28 mouse cellular contexts compared by ENCODE assay signal in genomic region chr4:143305987-143306772, GRCm38 (mm10). TPM values are rescaled to one million over a fixed set of nuclear protein-coding genes. Genes with fewer than 3 reads are reported as not detected.
A peak's percentile ranks its signal among the peaks of the same experiment; 100 is the strongest.
DNase-seq lines count a peak whose midpoint lies in the region; ATAC-seq and TF ChIP-seq lines count a peak whose summit lies in the region.
"Had no signal": no experiment of that assay in that cellular context is flagged by ENCODE, and none has a peak within 500 bp of the region (broad histone marks: within the 10 kb centered on the region; RNA-seq: fewer than 3 reads in every experiment).

No protein-coding gene starts in this region.

- TF ChIP-seq CTCF in E14TG2a.4 (conservative IDR thresholded peaks at IDR 0.05; ENCODE audit: low read length), result no peak

- no peak overlapping the region for H3K4me2 ChIP-seq in hindbrain, embryonic 13.5 days
- no peak overlapping the region for H3K4me2 ChIP-seq in hindbrain, embryonic 16.5 days (ENCODE audit: low read length)
- H3K4me2 ChIP-seq: forebrain, embryonic 13.5 days; heart, embryonic 15.5 days; midbrain, embryonic 12.5 days had no signal

- no peak overlapping the region for H3K4me3 ChIP-seq in hindbrain, embryonic 13.5 days
- H3K4me3 ChIP-seq in hindbrain, embryonic 16.5 days (ENCODE audit: low read length), result no peak overlapping the region
- H3K4me3 ChIP-seq in E14TG2a.4 (replicated peaks; ENCODE audit: low read length), result peak overlapping the region; percentile 14; the same call in 1 of the 2 replicates
- H3K4me3 ChIP-seq: forebrain, embryonic 13.5 days; heart, embryonic 15.5 days; layer of hippocampus, adult 2 months; limb, embryonic 10.5 days; midbrain, embryonic 12.5 days had no signal

- ATAC-seq in hindbrain, embryonic 13.5 days (ENCODE audit: low FRiP score), result peak; percentile 33; the same call in 1 of the 2 replicates
- no peak for ATAC-seq in hindbrain, embryonic 16.5 days
- peak; percentile 49 for ATAC-seq in granulocyte monocyte progenitor cell, adult 5-6 weeks (replicated peaks; ENCODE audit: poor library complexity, severe bottlenecking)
- ATAC-seq: forebrain, embryonic 13.5 days; inflammation-experienced regulatory T-cells, adult 6 months; liver, postnatal 0 days had no signal

- H3K9ac ChIP-seq in hindbrain, embryonic 13.5 days, result no peak overlapping the region
- no peak overlapping the region for H3K9ac ChIP-seq in hindbrain, embryonic 16.5 days (ENCODE audit: low read depth, low read length)
- H3K9ac ChIP-seq: forebrain, embryonic 13.5 days; heart, embryonic 15.5 days; liver, postnatal 0 days; midbrain, embryonic 12.5 days had no signal

- no peaks in the 10 kb centered on the region for H3K36me3 ChIP-seq in hindbrain, embryonic 13.5 days
- H3K36me3 ChIP-seq in hindbrain, embryonic 16.5 days (ENCODE audit: control insufficient read depth, insufficient read depth, low read length), result no peaks in the 10 kb centered on the region
- peaks cover 3% of the 10 kb centered on the region; the same call in 1 of the 2 replicates for H3K36me3 ChIP-seq in E14TG2a.4 (ENCODE audit: insufficient read depth, low read length)
- H3K36me3 ChIP-seq: G1E; heart, embryonic 15.5 days; limb, embryonic 10.5 days; midbrain, embryonic 12.5 days had no signal

- no peaks in the 10 kb centered on the region for H3K27me3 ChIP-seq in hindbrain, embryonic 13.5 days
- H3K27me3 ChIP-seq in hindbrain, embryonic 16.5 days (replicated peaks; ENCODE audit: control insufficient read depth, insufficient read depth, low read length), result no peaks in the 10 kb centered on the region
- H3K27me3 ChIP-seq in E14TG2a.4 (ENCODE audit: insufficient read depth, low read length), result no peaks in the 10 kb centered on the region
- H3K27me3 ChIP-seq: forebrain, embryonic 13.5 days; heart, embryonic 15.5 days had no signal

- H3K27ac ChIP-seq in hindbrain, embryonic 13.5 days, result no peak overlapping the region
- no peak overlapping the region for H3K27ac ChIP-seq in hindbrain, embryonic 16.5 days (ENCODE audit: low read depth, low read length)
- H3K27ac ChIP-seq: forebrain, embryonic 13.5 days; heart, embryonic 15.5 days; layer of hippocampus, adult 2 months; limb, embryonic 10.5 days; midbrain, embryonic 12.5 days had no signal

- no peaks in the 10 kb centered on the region for H3K9me3 ChIP-seq in hindbrain, embryonic 13.5 days
- H3K9me3 ChIP-seq in hindbrain, embryonic 16.5 days (ENCODE audit: control insufficient read depth, low read length), result no peaks in the 10 kb centered on the region
- H3K9me3 ChIP-seq in E14TG2a.4 (ENCODE audit: low read length), result no peaks in the 10 kb centered on the region
- H3K9me3 ChIP-seq: forebrain, embryonic 13.5 days; heart, embryonic 15.5 days; limb, embryonic 10.5 days; midbrain, embryonic 12.5 days had no signal

- 63% methylated on average over 5 of the region's 5 CpGs for WGBS in hindbrain, embryonic 13.5 days
- WGBS in hindbrain, embryonic 16.5 days, result 51% methylated on average over 5 of the region's 5 CpGs

- peak; percentile 85 for DNase-seq in ES-CJ7 (ENCODE audit: low read depth, low spot score)
- no peak for DNase-seq in thymus, postnatal 25 days
- DNase-seq in thymus, postnatal 4 days, result no peak
- DNase-seq: adrenal gland, postnatal 36 days; cerebellum, adult 8-10 months; gastrocnemius, postnatal 25 days; heart, postnatal 4 days; kidney, adult 8-10 months; kidney, postnatal 14 days; liver, postnatal 0 days; lung, postnatal 4 days; right cerebral cortex, postnatal 25 days had no signal

- peaks cover 6% of the 10 kb centered on the region; the same call in 1 of the 2 replicates for H3K4me1 ChIP-seq in hindbrain, embryonic 13.5 days (replicated peaks)
- H3K4me1 ChIP-seq in hindbrain, embryonic 16.5 days (ENCODE audit: control insufficient read depth, insufficient read depth, low read depth, low read length), result no peaks in the 10 kb centered on the region
- H3K4me1 ChIP-seq in E14TG2a.4 (replicated peaks; ENCODE audit: low read depth, low read length), result peaks cover 74% of the 10 kb centered on the region
- H3K4me1 ChIP-seq: heart, embryonic 15.5 days had no signal

RNA-seq across cellular contexts. Expression of gene Pdpn, which starts 6.8 kb away (rescaled TPM):
- polyA plus RNA-seq in hindbrain, embryonic 13.5 days (2015; fragmentation: Nextera tagmentation; extraction: Ambion mirVana), result 71.2 and 77.9 TPM in 2 replicates
- polyA plus RNA-seq in hindbrain, embryonic 16.5 days (2015; fragmentation: Nextera tagmentation; extraction: Ambion mirVana), result 46.9 and 51.6 TPM in 2 replicates
- total RNA-seq in granulocyte monocyte progenitor cell, adult 5-6 weeks (2014; fragmentation: Nextera tagmentation), result not detected in 2 replicates
- total RNA-seq in granulocyte monocyte progenitor cell, adult 5-6 weeks (2017), result not detected in 2 replicates
- total RNA-seq: liver, adult 2 months; neutrophil, adult 5-6 weeks had no signal
- polyA plus RNA-seq: G1E had no signal

RNA-seq across cellular contexts. Expression of gene Lrrc38, which starts 43.4 kb away (rescaled TPM):
- polyA plus RNA-seq in hindbrain, embryonic 13.5 days (2015; fragmentation: Nextera tagmentation; extraction: Ambion mirVana), result 0.22 TPM in 2 replicates
- polyA plus RNA-seq in hindbrain, embryonic 16.5 days (2015; fragmentation: Nextera tagmentation; extraction: Ambion mirVana), result 0.38 and 0.69 TPM in 2 replicates
- not detected in 2 replicates for total RNA-seq in granulocyte monocyte progenitor cell, adult 5-6 weeks (2014; fragmentation: Nextera tagmentation)
- total RNA-seq in granulocyte monocyte progenitor cell, adult 5-6 weeks (2017), result not detected in 2 replicates
- total RNA-seq: G1E; liver, adult 2 months; neutrophil, adult 5-6 weeks had no signal
- polyA plus RNA-seq: C2C12; forebrain, embryonic 13.5 days; G1E; inflammation-experienced regulatory T-cells, adult 6 months; liver, adult 2 months; liver, postnatal 0 days; spleen, adult 2 months; stomach, embryonic 14.5 days had no signal
